ENCODE assay signal across 8 mouse cellular contexts in genomic region chr3:135328560-135328959, GRCm38 (mm10). TPM values are rescaled to one million over a fixed set of nuclear protein-coding genes. Genes with fewer than 3 reads are reported as not detected.
A peak's percentile ranks its signal among the peaks of the same experiment; 100 is the strongest.
DNase-seq lines count a peak whose midpoint lies in the region.

No protein-coding gene starts in this region.

- DNase-seq in gastrocnemius, adult 18-20 months (ENCODE audit: low spot score): peak; percentile 52
- no peak for DNase-seq in gastrocnemius, postnatal 25 days
- DNase-seq in right cerebral cortex, postnatal 10 days (ENCODE audit: low spot score in 2 of 2): peak; percentile 33 to 35
- DNase-seq in right cerebral cortex, adult 18-20 months: no peak
- peak; percentile 60 for DNase-seq in c-Kit-positive CD71-negative TER-119-negative erythroid progenitor cells, embryonic 14.5 days (ENCODE audit: low read depth)
- peak; percentile 28 for DNase-seq in hindlimb bud, embryonic 11.5 days (ENCODE audit: extremely low spot score, low read depth, low spot score)
- DNase-seq in lung, postnatal 14 days: peak; percentile 67
- DNase-seq in testis, postnatal 10 days (ENCODE audit: low spot score): peak; percentile 77

RNA-seq across cellular contexts. Expression of gene Slc9b1, which starts 19.3 kb away (rescaled TPM):
- total RNA-seq in gastrocnemius, adult 18-20 months (2021): not detected
- total RNA-seq in gastrocnemius, postnatal 25 days (2021): not detected

RNA-seq across cellular contexts. Expression of gene Slc9b2, which starts 21.1 kb away (rescaled TPM):
- not detected for total RNA-seq in gastrocnemius, adult 18-20 months (2021)
- total RNA-seq in gastrocnemius, postnatal 25 days (2021): under 1 TPM; 0.18 to 0.43 TPM

RNA-seq across cellular contexts. Expression of gene Bdh2, which starts 47.5 kb away (rescaled TPM):
- total RNA-seq in gastrocnemius, adult 18-20 months (2021): 1 to 10 TPM; 1.6 to 2.6 TPM
- total RNA-seq in gastrocnemius, postnatal 25 days (2021): 1 to 10 TPM; 2.3 to 3.1 TPM

Comparison
In these comparisons a context has a peak if more than half of its experiments do, and no peak if none do; other contexts are left out.
1. DNase-seq: peak in gastrocnemius, adult 18-20 months (single experiment), right cerebral cortex, postnatal 10 days (2 of 2), c-Kit-positive CD71-negative TER-119-negative erythroid progenitor cells, embryonic 14.5 days (single experiment), hindlimb bud, embryonic 11.5 days (single experiment), lung, postnatal 14 days (single experiment) and testis, postnatal 10 days (single experiment); none in gastrocnemius, postnatal 25 days (single experiment) and right cerebral cortex, adult 18-20 months (single experiment).